Mouse (Mus musculus): Measurements from ENCODE around the gene Tmc6. TPM values are rescaled to one million over a fixed set of nuclear protein-coding genes. Genes with fewer than 3 reads are reported as not detected.

Gene Tmc6
- polyA plus RNA-seq, 1 experiment from 2014 or later = 3.6 TPM

DNA sequence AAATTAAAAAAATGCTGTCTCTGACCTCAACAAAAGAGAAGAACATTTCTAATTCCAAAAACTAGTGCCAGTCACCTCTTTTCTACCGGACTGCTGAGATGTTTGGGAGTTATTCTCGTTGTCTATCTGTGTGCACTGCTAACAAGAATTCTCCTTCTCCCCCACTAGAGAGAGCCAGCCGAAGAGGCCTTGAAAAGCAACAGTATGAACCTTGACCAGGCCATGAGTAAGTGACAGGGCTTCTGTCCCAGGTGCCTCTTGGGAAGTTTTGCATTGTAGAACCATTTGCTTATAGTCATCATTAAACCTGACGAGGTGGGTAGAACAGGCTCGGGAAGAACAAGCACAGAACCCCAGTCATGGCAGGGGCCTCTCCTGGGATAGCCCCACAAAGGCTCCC is 43.9 kb downstream of the Tmc6 start:
- in situ Hi-C loops (cut with MboI; ENCODE audit: low pct_unique_long_range_greater_than_20kb) = no loop called here
- no peaks in the 10 kb centered on the region for H3K27me3 ChIP-seq
- CTCF ChIA-PET = no interaction called here
- ATAC-seq = no peak
- POLR2A ChIA-PET = no interaction called here
- TF ChIP-seq CTCF (IDR thresholded peaks at IDR 0.05) = no peak
- DNase-seq (ENCODE audit: low read depth, low spot score) = no peak

DNA sequence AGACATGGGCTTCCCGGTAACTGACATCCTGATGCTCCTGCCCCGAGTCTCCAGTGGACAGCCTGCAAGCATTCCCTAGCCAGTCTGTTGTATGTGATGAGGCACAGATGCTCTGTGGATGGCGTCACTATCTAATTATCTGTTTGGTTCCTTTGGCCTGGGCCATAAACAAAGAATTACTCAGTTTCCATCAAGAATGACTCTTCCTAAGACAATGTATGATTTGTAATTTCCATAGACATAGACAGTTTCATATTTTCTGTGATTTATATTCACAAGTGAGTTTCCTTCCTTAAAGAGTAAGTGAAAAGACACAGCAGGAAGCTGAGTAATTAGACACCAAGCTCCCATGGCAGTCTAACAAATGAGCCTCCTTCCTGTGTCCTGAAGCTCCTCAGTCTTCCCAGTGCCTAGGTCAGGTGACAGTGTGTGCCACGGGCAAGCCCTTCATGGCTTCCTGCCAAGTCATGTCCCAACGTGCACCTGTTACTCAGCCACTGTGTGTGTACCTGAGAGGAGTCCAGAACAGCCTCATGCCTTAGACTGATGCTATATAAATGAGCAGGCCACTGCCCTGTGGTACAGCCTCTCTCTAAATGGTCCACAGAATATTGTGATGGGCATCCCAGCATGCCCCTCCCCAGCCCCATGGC is 45.8 kb downstream of the Tmc6 start:
- no peak for TF ChIP-seq CTCF (IDR thresholded peaks at IDR 0.05)
- ATAC-seq (no peak), DNase-seq (ENCODE audit: low read depth, low spot score) (no peak)
- H3K27me3 ChIP-seq = no peaks in the 10 kb centered on the region
- in situ Hi-C loops (cut with MboI; ENCODE audit: low pct_unique_long_range_greater_than_20kb) = no loop called here
- ChIA-PET CTCF (no interaction called here), POLR2A (no interaction called here)

DNA sequence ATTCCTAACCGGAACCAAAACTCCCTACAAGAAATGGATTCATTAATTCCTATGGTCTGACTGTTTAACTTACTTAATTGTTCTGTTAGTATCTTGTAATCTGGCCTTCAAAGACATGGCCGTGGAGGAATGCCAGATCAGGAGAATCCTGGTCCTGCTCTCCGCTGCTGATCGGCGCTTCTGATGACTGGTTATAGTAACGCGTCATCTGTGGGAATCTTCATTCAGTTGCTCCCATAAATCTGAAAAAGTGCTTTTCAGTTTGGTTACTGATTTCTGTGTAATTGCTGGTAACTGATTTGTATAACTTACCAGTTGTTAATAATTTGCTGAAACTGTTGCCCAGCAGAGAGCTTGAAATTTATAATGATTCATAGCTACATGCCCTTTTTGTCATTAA is 50.5 kb downstream of the Tmc6 start:
- H3K27me3 ChIP-seq = no peaks in the 10 kb centered on the region
- no peak for TF ChIP-seq CTCF (IDR thresholded peaks at IDR 0.05)
- DNase-seq (ENCODE audit: low read depth, low spot score) = no peak
- POLR2A ChIA-PET = no interaction called here
- in situ Hi-C loops (cut with MboI; ENCODE audit: low pct_unique_long_range_greater_than_20kb) = no loop called here
- CTCF ChIA-PET = interaction anchor here (0.9 to 2.1 kb wide), 3 partner anchors 17 to 341 kb away, joined by 4 to 6 read pairs (median 4); no protein-coding TSS in a partner anchor
- no peak for ATAC-seq

DNA sequence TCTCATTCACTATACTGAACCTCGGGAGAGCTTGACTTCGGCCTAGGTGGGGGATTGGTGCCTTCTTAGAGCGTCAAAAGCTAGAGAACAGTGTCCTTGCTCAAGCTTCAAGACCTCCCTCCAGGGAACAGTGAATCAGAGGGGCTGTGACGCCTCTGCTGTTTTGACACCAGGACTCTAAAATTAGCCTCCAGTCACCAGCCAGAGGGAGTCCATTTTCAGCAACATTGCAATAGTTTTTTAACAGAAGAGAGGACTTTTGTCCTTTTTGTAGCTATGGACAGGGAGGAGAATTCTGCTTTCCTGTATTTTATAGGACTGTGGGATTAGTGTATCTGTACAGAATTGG is 51.5 kb downstream of the Tmc6 start:
- TF ChIP-seq CTCF (IDR thresholded peaks at IDR 0.05) = no peak
- POLR2A ChIA-PET = no interaction called here

DNA sequence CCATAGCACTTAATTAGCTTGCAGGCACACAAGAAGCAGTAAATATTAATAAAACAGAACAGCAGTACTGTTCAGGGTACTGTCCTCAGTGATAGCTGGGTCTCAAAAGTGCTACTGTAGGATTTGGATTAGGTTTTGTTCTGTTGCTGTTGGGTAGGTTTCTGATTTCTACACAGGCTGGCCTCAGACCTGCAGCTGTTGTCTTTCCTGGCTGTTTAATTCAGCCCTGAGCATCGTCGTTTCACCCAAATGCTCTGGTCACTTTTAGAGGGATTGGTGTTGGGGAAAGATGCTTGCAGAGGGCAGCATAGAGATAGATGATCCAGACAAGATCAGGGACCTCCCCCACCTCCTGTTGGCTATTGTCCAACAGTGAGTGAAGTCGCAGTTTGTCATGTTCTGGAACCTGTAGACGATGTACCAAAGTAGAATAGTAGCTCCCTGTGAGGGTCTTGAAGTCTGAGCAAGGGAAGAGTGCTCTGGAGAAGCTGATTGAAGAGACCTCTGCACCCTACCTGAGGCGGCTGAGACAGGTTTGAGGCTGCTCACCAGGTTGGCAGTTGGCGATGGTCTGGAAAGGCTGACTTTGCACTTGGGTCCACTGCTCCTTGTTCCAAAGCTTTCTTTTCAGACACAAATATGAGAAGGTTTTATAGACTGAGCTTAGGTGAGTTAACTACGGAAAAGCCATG is 52.1 kb downstream of the Tmc6 start:
- in situ Hi-C loops (cut with MboI; ENCODE audit: low pct_unique_long_range_greater_than_20kb) = no loop called here
- CTCF ChIA-PET = interaction anchor here (0.8 to 3.5 kb wide), 5 partner anchors 11 to 95 kb away, joined by 3 to 14 read pairs (median 3); no protein-coding TSS in a partner anchor
- H3K27me3 ChIP-seq = no peaks in the 10 kb centered on the region
- DNase-seq (ENCODE audit: low read depth, low spot score) (no peak), ATAC-seq (no peak)
- POLR2A ChIA-PET = interaction anchor here (0.6 kb wide), 1 partner anchor 255 kb away, joined by 3 read pairs; no protein-coding TSS in a partner anchor
- no peak for TF ChIP-seq CTCF (IDR thresholded peaks at IDR 0.05)

More for the DNA sequence above, 51.5 kb downstream of the Tmc6 start:
- H3K27me3 ChIP-seq = no peaks in the 10 kb centered on the region
- no peak for ATAC-seq
- CTCF ChIA-PET = interaction anchor here (0.8 to 3.5 kb wide), 3 partner anchors 11 to 17 kb away, joined by 3 to 14 read pairs (median 4); no protein-coding TSS in a partner anchor
- no peak for DNase-seq (ENCODE audit: low read depth, low spot score)
- in situ Hi-C loops (cut with MboI; ENCODE audit: low pct_unique_long_range_greater_than_20kb) = no loop called here

DNA sequence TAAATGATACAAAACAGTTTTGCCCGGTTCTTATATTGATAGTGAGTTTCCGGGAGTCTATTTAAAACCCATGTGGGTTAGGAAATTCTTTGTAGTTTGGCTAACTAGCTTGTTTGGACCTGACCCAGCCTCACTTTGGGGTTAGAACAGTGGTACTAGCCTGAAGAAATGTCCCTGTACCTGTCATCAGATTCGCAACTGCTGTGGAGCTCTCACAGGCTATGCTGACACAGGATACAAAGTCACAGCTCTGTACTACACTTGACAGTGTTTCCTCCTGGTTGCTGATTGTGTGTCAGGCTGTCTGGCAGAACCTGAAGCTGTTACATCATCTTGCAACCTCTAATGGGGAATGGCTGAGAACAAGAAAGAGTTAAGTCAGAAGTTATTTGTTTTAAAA is 52.7 kb downstream of the Tmc6 start:
- ChIA-PET POLR2A (no interaction called here), CTCF (interaction anchor here (0.9 to 3.5 kb wide), 6 partner anchors 10 to 95 kb away, joined by 3 to 14 read pairs (median 4); no protein-coding TSS in a partner anchor)
- DNase-seq (ENCODE audit: low read depth, low spot score) = no peak
- no peak for ATAC-seq
- H3K27me3 ChIP-seq = no peaks in the 10 kb centered on the region
- in situ Hi-C loops (cut with MboI; ENCODE audit: low pct_unique_long_range_greater_than_20kb) = no loop called here
- no peak for TF ChIP-seq CTCF (IDR thresholded peaks at IDR 0.05)

DNA sequence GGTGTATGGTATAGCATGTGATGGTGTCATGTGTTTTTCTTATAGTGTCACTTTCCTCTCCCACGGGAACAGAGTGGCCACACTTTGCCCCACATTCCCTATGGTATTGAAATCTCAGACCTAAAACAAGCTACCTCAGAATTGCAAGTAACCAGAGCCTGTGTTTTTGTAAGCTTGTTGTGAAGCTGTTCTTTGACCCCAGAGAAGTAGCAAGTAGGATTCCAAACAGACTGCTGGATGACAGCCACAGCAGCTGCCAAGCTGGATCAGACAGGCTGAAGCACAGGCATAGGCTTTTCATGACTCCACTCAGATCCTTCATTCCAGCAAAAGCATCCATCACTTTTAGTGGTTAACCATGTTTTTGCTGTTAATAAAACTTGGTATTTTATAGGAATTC is 53.2 kb downstream of the Tmc6 start:
- DNase-seq (ENCODE audit: low read depth, low spot score) = no peak
- TF ChIP-seq CTCF (IDR thresholded peaks at IDR 0.05) = no peak
- ATAC-seq = no peak
- H3K27me3 ChIP-seq = no peaks in the 10 kb centered on the region
- in situ Hi-C loops (cut with MboI; ENCODE audit: low pct_unique_long_range_greater_than_20kb) = no loop called here
- ChIA-PET CTCF (interaction anchor here (0.9 to 3.5 kb wide), 5 partner anchors 10 to 96 kb away, joined by 3 to 14 read pairs (median 6); no protein-coding TSS in a partner anchor), POLR2A (no interaction called here)

DNA sequence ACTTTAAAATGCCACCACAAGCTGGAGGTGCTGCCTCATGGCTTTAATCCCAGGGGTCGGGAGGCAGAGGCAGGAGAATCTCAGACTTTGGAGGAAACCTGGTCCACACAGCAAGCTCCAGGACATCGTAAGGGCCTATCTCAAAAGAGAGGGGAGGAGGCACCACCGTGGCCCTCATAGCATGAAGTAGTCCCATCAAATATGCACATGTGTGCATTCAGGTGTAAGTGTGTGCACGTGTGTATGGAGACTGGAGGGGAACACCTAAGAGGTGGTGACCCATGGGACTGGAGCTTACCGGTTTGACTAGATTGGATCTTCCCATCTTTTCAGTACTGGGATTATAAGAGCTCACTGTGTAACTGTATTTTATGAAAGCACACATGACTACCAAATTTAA is 53.8 kb downstream of the Tmc6 start:
- CTCF ChIA-PET = interaction anchor here (1.4 to 3.5 kb wide), 4 partner anchors 9 to 35 kb away, joined by 3 to 14 read pairs (median 8); no protein-coding TSS in a partner anchor
- TF ChIP-seq CTCF (IDR thresholded peaks at IDR 0.05) = no peak
- in situ Hi-C loops (cut with MboI; ENCODE audit: low pct_unique_long_range_greater_than_20kb) = no loop called here
- POLR2A ChIA-PET = no interaction called here
- H3K27me3 ChIP-seq = no peaks in the 10 kb centered on the region
- ATAC-seq (no peak), DNase-seq (ENCODE audit: low read depth, low spot score) (no peak)

DNA sequence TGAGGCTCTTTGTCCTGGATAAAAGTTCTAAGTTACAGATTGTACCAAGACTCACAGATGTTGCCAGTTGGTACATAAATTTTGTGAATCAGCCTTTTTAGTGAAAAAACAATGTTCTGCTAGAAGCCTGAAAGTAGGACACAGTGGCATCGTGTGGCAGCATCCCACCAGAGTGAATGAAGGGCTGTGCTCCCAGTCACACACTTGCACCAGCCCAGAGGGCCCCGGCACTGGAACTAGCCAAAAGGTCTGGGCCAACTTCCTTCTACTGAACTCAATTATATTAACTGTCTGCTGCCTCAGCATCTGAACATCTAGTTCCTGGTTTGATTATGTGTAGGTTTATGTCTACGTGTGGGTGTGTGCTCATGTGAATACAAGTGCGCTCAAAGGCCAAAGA is 55.0 kb downstream of the Tmc6 start:
- no peaks in the 10 kb centered on the region for H3K27me3 ChIP-seq
- no peak for DNase-seq (ENCODE audit: low read depth, low spot score)
- ChIA-PET POLR2A (no interaction called here), CTCF (interaction anchor here (2.4 to 3.5 kb wide), 3 partner anchors 8 to 17 kb away, joined by 6 to 14 read pairs (median 6); no protein-coding TSS in a partner anchor)
- TF ChIP-seq CTCF (IDR thresholded peaks at IDR 0.05) = no peak
- ATAC-seq = no peak
- in situ Hi-C loops (cut with MboI; ENCODE audit: low pct_unique_long_range_greater_than_20kb) = no loop called here

DNA sequence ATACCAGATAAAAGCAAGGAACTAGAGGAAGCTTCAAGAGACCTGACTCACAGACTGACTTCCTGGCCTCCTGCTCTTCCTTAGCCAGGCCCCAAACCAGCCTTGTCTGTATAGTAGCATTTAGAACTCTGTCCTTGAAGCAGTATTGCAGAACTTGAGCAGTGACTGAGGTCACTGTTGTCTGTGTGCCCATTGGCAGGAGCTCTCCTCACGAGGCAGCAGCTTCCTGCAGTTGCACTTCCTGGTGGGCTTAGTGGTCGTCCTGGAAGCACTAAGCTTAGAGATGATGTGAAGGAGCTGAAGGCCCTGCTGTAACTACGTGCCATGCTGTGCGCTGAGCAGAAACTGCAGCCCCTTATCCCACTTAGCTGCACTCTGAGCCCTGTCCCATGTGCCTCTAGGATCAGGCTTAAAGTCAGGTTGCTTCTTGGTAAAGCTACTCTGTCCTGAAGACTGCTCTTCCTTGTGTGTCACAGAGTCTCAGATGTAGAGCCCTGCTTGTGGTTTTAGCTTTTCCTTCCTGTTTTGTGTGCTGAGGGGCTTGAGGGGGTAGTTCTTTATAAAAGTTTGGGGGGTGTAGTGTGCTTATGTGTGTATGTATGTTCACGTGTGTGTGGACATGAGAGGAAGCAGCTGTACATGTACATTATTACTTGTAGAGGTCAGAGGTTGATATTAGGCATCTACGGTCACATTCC is 57.2 kb downstream of the Tmc6 start:
- in situ Hi-C loops (cut with MboI; ENCODE audit: low pct_unique_long_range_greater_than_20kb) = no loop called here
- DNase-seq (ENCODE audit: low read depth, low spot score) (no peak), ATAC-seq (no peak)
- no peak for TF ChIP-seq CTCF (IDR thresholded peaks at IDR 0.05)
- CTCF ChIA-PET = no interaction called here
- H3K27me3 ChIP-seq = no peaks in the 10 kb centered on the region
- POLR2A ChIA-PET = no interaction called here

DNA sequence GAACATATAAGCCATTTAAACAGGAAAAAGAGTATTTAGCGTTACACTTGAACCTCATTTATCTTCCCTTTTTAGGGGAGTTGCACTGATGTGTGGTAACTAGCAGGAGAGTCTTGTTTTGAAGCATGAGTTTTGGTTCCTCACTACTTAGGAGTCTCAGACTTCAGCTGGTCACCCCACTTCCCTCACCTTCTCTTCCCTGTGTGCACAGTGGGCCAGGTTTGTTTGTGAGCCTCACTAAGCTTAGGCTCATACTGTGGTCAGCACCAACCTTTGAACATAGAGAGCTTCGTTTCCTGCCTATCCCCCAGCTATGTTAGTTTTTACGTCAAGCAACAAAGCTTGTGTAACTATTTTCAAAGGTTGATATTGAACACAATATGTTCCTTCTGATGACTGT is 63.2 kb downstream of the Tmc6 start:
- in situ Hi-C loops (cut with MboI; ENCODE audit: low pct_unique_long_range_greater_than_20kb) = no loop called here
- CTCF ChIA-PET = interaction anchor here (1.2 to 3.4 kb wide), 3 partner anchors 9 to 11 kb away, joined by 3 to 14 read pairs (median 8); no protein-coding TSS in a partner anchor
- ATAC-seq = no peak
- DNase-seq (ENCODE audit: low read depth, low spot score) = no peak
- POLR2A ChIA-PET = no interaction called here
- no peaks in the 10 kb centered on the region for H3K27me3 ChIP-seq
- TF ChIP-seq CTCF (IDR thresholded peaks at IDR 0.05) = no peak

Other genes with a start within 250 kb of the Tmc6 start
- gene Tnrc6c, start 127.9 kb downstream of the Tmc6 start, polyA plus RNA-seq (2021) = 21.1 TPM
- gene Tmc8, start 122 bp downstream of the Tmc6 start, polyA plus RNA-seq (2021) = 0.49 TPM
- not detected for gene 6030468B19Rik, start 15.5 kb upstream of the Tmc6 start, polyA plus RNA-seq (2021)
- gene Gm20708, start 27.5 kb upstream of the Tmc6 start, polyA plus RNA-seq (2021) = 0.78 TPM
- 149 TPM for gene Syngr2, start 27.5 kb upstream of the Tmc6 start, polyA plus RNA-seq (2021)
- 9.1 TPM for gene Afmid, start 43.7 kb upstream of the Tmc6 start, polyA plus RNA-seq (2021)
- gene Tk1, start 43.9 kb upstream of the Tmc6 start, polyA plus RNA-seq (2021) = 79.7 TPM
- 79.5 TPM for gene Birc5, start 67.1 kb upstream of the Tmc6 start, polyA plus RNA-seq (2021)
- 0.06 TPM for gene Tmem235, start 78.6 kb upstream of the Tmc6 start, polyA plus RNA-seq (2021)
- 10.6 TPM for gene Tha1, start 91.3 kb upstream of the Tmc6 start, polyA plus RNA-seq (2021)
- 171 TPM for gene Socs3, start 187.8 kb upstream of the Tmc6 start, polyA plus RNA-seq (2021)
- gene Pgs1, start 204.1 kb upstream of the Tmc6 start, polyA plus RNA-seq (2021) = 120 TPM

All from Patski (cell line).